Comparison of ENCODE assay signal across 9 mouse cellular contexts in the genomic region with DNA sequence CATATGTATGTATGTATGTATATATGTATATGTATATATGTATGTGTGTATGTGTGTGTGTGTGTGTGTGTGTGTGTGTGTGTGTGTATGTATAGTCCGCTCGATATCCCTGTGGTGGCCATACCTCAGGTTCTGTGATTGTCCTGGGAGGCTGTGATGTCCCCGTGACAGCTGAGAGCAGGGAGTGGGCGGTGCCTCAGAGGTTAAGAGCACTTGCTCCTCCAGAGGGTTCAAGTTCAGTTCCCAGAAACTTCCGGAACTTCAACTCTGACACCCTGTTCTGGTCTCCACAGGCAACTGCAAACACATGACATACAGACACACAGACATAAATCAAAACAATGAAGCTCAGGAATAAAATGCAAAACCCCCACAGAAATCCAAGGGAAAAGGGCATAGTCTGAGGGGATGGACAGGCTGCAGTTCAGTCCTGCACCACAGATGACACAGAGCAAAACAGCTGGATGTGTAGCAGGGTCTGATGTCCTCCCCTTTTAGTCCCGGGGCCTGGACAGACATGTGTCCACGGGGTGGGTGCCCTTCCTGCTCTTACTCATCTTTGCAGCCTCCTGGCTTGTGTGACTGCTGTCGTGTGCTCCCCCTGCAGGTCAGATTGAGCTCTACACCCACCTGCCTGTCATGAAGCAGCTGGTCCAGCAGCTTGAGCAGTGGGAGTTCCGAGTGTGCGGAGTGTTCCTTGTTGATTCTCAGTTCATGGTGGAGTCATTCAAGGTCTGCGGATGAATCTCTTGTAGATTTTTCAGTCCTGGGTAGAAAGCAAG. TPM values are rescaled to one million over a fixed set of nuclear protein-coding genes. Genes with fewer than 3 reads are reported as not detected.
DNase-seq lines count a peak whose midpoint lies in the region; ATAC-seq and TF ChIP-seq lines count a peak whose summit lies in the region.
"Had no signal": no experiment of that assay in that cellular context is flagged by ENCODE, and none has a peak within 500 bp of the region (broad histone marks: within the 10 kb centered on the region; RNA-seq: fewer than 3 reads in every experiment).

No protein-coding gene starts in this region.

- ATAC-seq in granulocyte monocyte progenitor cell, adult 5-6 weeks (replicated peaks; ENCODE audit: poor library complexity, severe bottlenecking), result peak; percentile 94
- ATAC-seq in liver, embryonic 13.5 days (ENCODE audit: low read depth), result peak; percentile 76
- ATAC-seq in stomach, embryonic 16.5 days (ENCODE audit: insufficient read depth, low FRiP score), result peak; percentile 56

- H3ac ChIP-seq in C2C12 (ENCODE audit: control insufficient read depth, insufficient read length, low read depth), result no peak overlapping the region

- no peaks in the 10 kb centered on the region for H3K27me3 ChIP-seq in C2C12 (ENCODE audit: control insufficient read depth, insufficient read depth, insufficient read length)
- H3K27me3 ChIP-seq in embryonic facial prominence, embryonic 10.5 days (replicated peaks; ENCODE audit: low read depth, poor library complexity, severe bottlenecking), result no peaks in the 10 kb centered on the region
- H3K27me3 ChIP-seq in liver, embryonic 13.5 days, result no peaks in the 10 kb centered on the region
- no peaks in the 10 kb centered on the region for H3K27me3 ChIP-seq in stomach, embryonic 16.5 days (ENCODE audit: control insufficient read depth, insufficient read depth, low read length)

- DNase-seq in adrenal gland, adult 8-10 months, result peak; percentile 71
- peak; percentile 78 for DNase-seq in embryonic facial prominence, embryonic 10.5 days (ENCODE audit: low spot score)
- DNase-seq in kidney, postnatal 10 days, result peak; percentile 83
- peak; percentile 57 for DNase-seq in liver, embryonic 13.5 days
- peak; percentile 85 for DNase-seq in naive thymus-derived CD4-positive, alpha-beta T cell, adult 2 months (ENCODE audit: low read depth)

- H3K9ac ChIP-seq in liver, embryonic 13.5 days, result no peak overlapping the region
- H3K9ac ChIP-seq in stomach, embryonic 16.5 days (ENCODE audit: low read length), result no peak overlapping the region

- no peak overlapping the region for H3K27ac ChIP-seq in embryonic facial prominence, embryonic 10.5 days (replicated peaks)
- no peak overlapping the region for H3K27ac ChIP-seq in liver, embryonic 13.5 days
- no peak overlapping the region for H3K27ac ChIP-seq in stomach, embryonic 16.5 days (ENCODE audit: low read length)

- no peaks in the 10 kb centered on the region for H3K79me3 ChIP-seq in C2C12 (ENCODE audit: low read depth)

- H3K79me2 ChIP-seq in C2C12 (ENCODE audit: control insufficient read depth, insufficient read depth), result no peaks in the 10 kb centered on the region

- no peak overlapping the region for H3K4me3 ChIP-seq in C2C12 (ENCODE audit: insufficient read depth, poor library complexity, severe bottlenecking)
- no peak overlapping the region for H3K4me3 ChIP-seq in embryonic facial prominence, embryonic 10.5 days
- no peak overlapping the region for H3K4me3 ChIP-seq in liver, embryonic 13.5 days (replicated peaks)
- no peak overlapping the region for H3K4me3 ChIP-seq in stomach, embryonic 16.5 days (replicated peaks; ENCODE audit: low read length)
- H3K4me3 ChIP-seq: erythroblast, embryonic 14.5 days had no signal

- H3K4me1 ChIP-seq in embryonic facial prominence, embryonic 10.5 days, result no peaks in the 10 kb centered on the region
- no peaks in the 10 kb centered on the region for H3K4me1 ChIP-seq in liver, embryonic 13.5 days (replicated peaks)
- no peaks in the 10 kb centered on the region for H3K4me1 ChIP-seq in stomach, embryonic 16.5 days (ENCODE audit: control insufficient read depth, insufficient read depth, low read length)

- H3K36me3 ChIP-seq in C2C12 (ENCODE audit: control insufficient read depth, insufficient read depth), result peaks cover 32% of the 10 kb centered on the region
- peaks cover 77% of the 10 kb centered on the region for H3K36me3 ChIP-seq in embryonic facial prominence, embryonic 10.5 days (replicated peaks)
- H3K36me3 ChIP-seq in liver, embryonic 13.5 days, result peaks cover 63% of the 10 kb centered on the region
- H3K36me3 ChIP-seq in stomach, embryonic 16.5 days (ENCODE audit: control insufficient read depth, insufficient read depth, low read length), result peaks cover 11% of the 10 kb centered on the region

- TF ChIP-seq CTCF in C2C12 (IDR thresholded peaks at IDR 0.05; ENCODE audit: control insufficient read depth, insufficient read depth, insufficient read length), result peak; percentile 90

- WGBS in embryonic facial prominence, embryonic 10.5 days, result 63% methylated on average over 11 of the region's 11 CpGs
- 52% methylated on average over 11 of the region's 11 CpGs for WGBS in liver, embryonic 13.5 days (ENCODE audit: insufficient replicate concordance)
- 53% methylated on average over 11 of the region's 11 CpGs for WGBS in stomach, embryonic 16.5 days

- H3K4me2 ChIP-seq in liver, embryonic 13.5 days, result no peak overlapping the region
- H3K4me2 ChIP-seq in stomach, embryonic 16.5 days (ENCODE audit: low read depth, low read length), result no peak overlapping the region

- no peaks in the 10 kb centered on the region for H3K9me3 ChIP-seq in embryonic facial prominence, embryonic 10.5 days
- H3K9me3 ChIP-seq in liver, embryonic 13.5 days (replicated peaks), result no peaks in the 10 kb centered on the region
- no peaks in the 10 kb centered on the region for H3K9me3 ChIP-seq in stomach, embryonic 16.5 days (replicated peaks; ENCODE audit: control insufficient read depth, low read length)

TF ChIP-seq in C2C12, 6 proteins besides CTCF, POLR2A, EP300 and RAD21:
- peak; percentile 28 for TF ChIP-seq MAX (IDR thresholded peaks at IDR 0.05)
- no peak for TF ChIP-seq MYOD1 (IDR thresholded peaks at IDR 0.05; ENCODE audit: control insufficient read depth, insufficient read length, low read depth)

RNA-seq across cellular contexts. Expression of gene Fam216a, which starts 7.4 kb away (rescaled TPM):
- polyA plus RNA-seq in C2C12 (2012; fragmentation: generic; extraction: Trizol), result 49.5 TPM
- total RNA-seq in adrenal gland, adult 8-10 months (2022), result 10 to 100 TPM; 31.1 to 45.8 (median 38.8) TPM
- polyA plus RNA-seq in embryonic facial prominence, embryonic 10.5 days (2016; fragmentation: Nextera tagmentation; extraction: Ambion mirVana), result 89.2 TPM in 2 replicates
- 13.4 and 21.1 TPM in 2 replicates for total RNA-seq in granulocyte monocyte progenitor cell, adult 5-6 weeks (2014; fragmentation: Nextera tagmentation)
- 51.9 and 57.9 TPM in 2 replicates for total RNA-seq in granulocyte monocyte progenitor cell, adult 5-6 weeks (2017)
- polyA plus RNA-seq in liver, embryonic 13.5 days (2015; fragmentation: Nextera tagmentation; extraction: Ambion mirVana), result 23.4 and 23.6 TPM in 2 replicates
- 35.4 and 35.8 TPM in 2 replicates for polyA plus RNA-seq in stomach, embryonic 16.5 days (2015; fragmentation: Nextera tagmentation; extraction: Ambion mirVana)

RNA-seq across cellular contexts. Expression of gene Gpn3, which starts 7.9 kb away (rescaled TPM):
- polyA plus RNA-seq in C2C12 (2012; fragmentation: generic; extraction: Trizol), result 35.9 TPM
- 10 to 100 TPM; 31.5 to 38.5 (median 35.0) TPM for total RNA-seq in adrenal gland, adult 8-10 months (2022)
- 89.8 and 94.6 TPM in 2 replicates for polyA plus RNA-seq in embryonic facial prominence, embryonic 10.5 days (2016; fragmentation: Nextera tagmentation; extraction: Ambion mirVana)
- 35.0 and 59.8 TPM in 2 replicates for total RNA-seq in granulocyte monocyte progenitor cell, adult 5-6 weeks (2014; fragmentation: Nextera tagmentation)
- total RNA-seq in granulocyte monocyte progenitor cell, adult 5-6 weeks (2017), result 42.2 and 51.9 TPM in 2 replicates
- polyA plus RNA-seq in liver, embryonic 13.5 days (2015; fragmentation: Nextera tagmentation; extraction: Ambion mirVana), result 74.4 and 86.6 TPM in 2 replicates
- 57.0 and 57.9 TPM in 2 replicates for polyA plus RNA-seq in stomach, embryonic 16.5 days (2015; fragmentation: Nextera tagmentation; extraction: Ambion mirVana)

RNA-seq across cellular contexts. Expression of gene Arpc3, which starts 12.1 kb away (rescaled TPM):
- 185 TPM for polyA plus RNA-seq in C2C12 (2012; fragmentation: generic; extraction: Trizol)
- 100 to 1,000 TPM; 189 to 253 (median 205) TPM for total RNA-seq in adrenal gland, adult 8-10 months (2022)
- polyA plus RNA-seq in embryonic facial prominence, embryonic 10.5 days (2016; fragmentation: Nextera tagmentation; extraction: Ambion mirVana), result 85.5 and 93.8 TPM in 2 replicates
- total RNA-seq in granulocyte monocyte progenitor cell, adult 5-6 weeks (2014; fragmentation: Nextera tagmentation), result 271 and 276 TPM in 2 replicates
- 988 and 1,056 TPM in 2 replicates for total RNA-seq in granulocyte monocyte progenitor cell, adult 5-6 weeks (2017)
- 103 and 115 TPM in 2 replicates for polyA plus RNA-seq in liver, embryonic 13.5 days (2015; fragmentation: Nextera tagmentation; extraction: Ambion mirVana)
- 161 and 164 TPM in 2 replicates for polyA plus RNA-seq in stomach, embryonic 16.5 days (2015; fragmentation: Nextera tagmentation; extraction: Ambion mirVana)

RNA-seq across cellular contexts. Expression of gene Vps29, which starts 25.4 kb away (rescaled TPM):
- 148 TPM for polyA plus RNA-seq in C2C12 (2012; fragmentation: generic; extraction: Trizol)
- total RNA-seq in adrenal gland, adult 8-10 months (2022), result 100 to 1,000 TPM; 147 to 170 (median 156) TPM
- polyA plus RNA-seq in embryonic facial prominence, embryonic 10.5 days (2016; fragmentation: Nextera tagmentation; extraction: Ambion mirVana), result 194 and 197 TPM in 2 replicates
- 118 and 128 TPM in 2 replicates for total RNA-seq in granulocyte monocyte progenitor cell, adult 5-6 weeks (2014; fragmentation: Nextera tagmentation)
- total RNA-seq in granulocyte monocyte progenitor cell, adult 5-6 weeks (2017), result 89.8 and 105 TPM in 2 replicates
- 131 and 141 TPM in 2 replicates for polyA plus RNA-seq in liver, embryonic 13.5 days (2015; fragmentation: Nextera tagmentation; extraction: Ambion mirVana)
- 203 and 220 TPM in 2 replicates for polyA plus RNA-seq in stomach, embryonic 16.5 days (2015; fragmentation: Nextera tagmentation; extraction: Ambion mirVana)

RNA-seq across cellular contexts. Expression of gene Rad9b, which starts 25.5 kb away (rescaled TPM):
- polyA plus RNA-seq in C2C12 (2012; fragmentation: generic; extraction: Trizol), result 0.73 TPM
- total RNA-seq in adrenal gland, adult 8-10 months (2022), result 1 to 10 TPM; 2.4 to 5.4 (median 4.5) TPM
- 11.4 and 12.6 TPM in 2 replicates for polyA plus RNA-seq in embryonic facial prominence, embryonic 10.5 days (2016; fragmentation: Nextera tagmentation; extraction: Ambion mirVana)
- total RNA-seq in granulocyte monocyte progenitor cell, adult 5-6 weeks (2014; fragmentation: Nextera tagmentation), result 1.2 and 3.3 TPM in 2 replicates
- total RNA-seq in granulocyte monocyte progenitor cell, adult 5-6 weeks (2017), result 4.6 and 5.6 TPM in 2 replicates
- 2.8 and 2.9 TPM in 2 replicates for polyA plus RNA-seq in liver, embryonic 13.5 days (2015; fragmentation: Nextera tagmentation; extraction: Ambion mirVana)
- 10.7 and 10.8 TPM in 2 replicates for polyA plus RNA-seq in stomach, embryonic 16.5 days (2015; fragmentation: Nextera tagmentation; extraction: Ambion mirVana)
- polyA plus RNA-seq: erythroblast, embryonic 14.5 days had no signal
